Mouse (Mus musculus) urinary bladder, postnatal 25 days (tissue): ENCODE data around the gene Rnaseh2b.

ENCODE experiments used
- DNase-seq: peaks from one replicate; pipeline ENCODE4 v3.0.0; 2022; ENCODE audit warnings: low spot score

Gene Rnaseh2b

GRCm38 (mm10) chr14:62361263-62361980 is 69.0 kb downstream of the Rnaseh2b start:
- no peak for DNase-seq

- no peak for DNase-seq
Measured at GRCm38 (mm10) chr14:62363774-62364173, 71.4 kb downstream of the Rnaseh2b start.

GRCm38 (mm10) chr14:62370819-62371218 is 78.4 kb downstream of the Rnaseh2b start:
- DNase-seq = peak; percentile 33

- no peak for DNase-seq
Measured at GRCm38 (mm10) chr14:62374001-62374400, 81.6 kb downstream of the Rnaseh2b start.

GRCm38 (mm10) chr14:62375694-62376093 is 83.3 kb downstream of the Rnaseh2b start:
- no peak for DNase-seq

GRCm38 (mm10) chr14:62376115-62376514 is 83.7 kb downstream of the Rnaseh2b start:
- DNase-seq = no peak

GRCm38 (mm10) chr14:62379391-62379790 is 87.0 kb downstream of the Rnaseh2b start:
- DNase-seq = no peak

GRCm38 (mm10) chr14:62380606-62381005 is 88.2 kb downstream of the Rnaseh2b start:
- no peak for DNase-seq

- DNase-seq = no peak
Measured at GRCm38 (mm10) chr14:62383109-62383508, 90.7 kb downstream of the Rnaseh2b start.

- DNase-seq = no peak
Measured at GRCm38 (mm10) chr14:62383786-62384299, 91.5 kb downstream of the Rnaseh2b start.

- no peak for DNase-seq
Measured at GRCm38 (mm10) chr14:62389064-62389728, 96.8 kb downstream of the Rnaseh2b start.

- no peak for DNase-seq
Measured at GRCm38 (mm10) chr14:62389729-62390536, 97.5 kb downstream of the Rnaseh2b start.

GRCm38 (mm10) chr14:62392754-62393153 is 100.4 kb downstream of the Rnaseh2b start:
- no peak for DNase-seq

- DNase-seq = no peak
Measured at GRCm38 (mm10) chr14:62395346-62395745, 103.0 kb downstream of the Rnaseh2b start.

GRCm38 (mm10) chr14:62416007-62416741 is 123.8 kb downstream of the Rnaseh2b start:
- no peak for DNase-seq

- DNase-seq = no peak
Measured at GRCm38 (mm10) chr14:62416742-62417134, 124.3 kb downstream of the Rnaseh2b start.

- no peak for DNase-seq
Measured at GRCm38 (mm10) chr14:62417501-62417900, 125.1 kb downstream of the Rnaseh2b start.

GRCm38 (mm10) chr14:62422265-62422664 is 129.9 kb downstream of the Rnaseh2b start:
- DNase-seq = no peak
